Mouse (Mus musculus) neural tube, embryonic 10.5 days (tissue): ENCODE data around the gene Mamdc4.

ENCODE experiments used
- DNase-seq: peaks from one replicate; pipeline ENCODE4 v3.0.0-alpha.2; 2017; ENCODE audit warnings: low spot score; ENCODE audit errors: extremely low spot score

Gene Mamdc4

DNA sequence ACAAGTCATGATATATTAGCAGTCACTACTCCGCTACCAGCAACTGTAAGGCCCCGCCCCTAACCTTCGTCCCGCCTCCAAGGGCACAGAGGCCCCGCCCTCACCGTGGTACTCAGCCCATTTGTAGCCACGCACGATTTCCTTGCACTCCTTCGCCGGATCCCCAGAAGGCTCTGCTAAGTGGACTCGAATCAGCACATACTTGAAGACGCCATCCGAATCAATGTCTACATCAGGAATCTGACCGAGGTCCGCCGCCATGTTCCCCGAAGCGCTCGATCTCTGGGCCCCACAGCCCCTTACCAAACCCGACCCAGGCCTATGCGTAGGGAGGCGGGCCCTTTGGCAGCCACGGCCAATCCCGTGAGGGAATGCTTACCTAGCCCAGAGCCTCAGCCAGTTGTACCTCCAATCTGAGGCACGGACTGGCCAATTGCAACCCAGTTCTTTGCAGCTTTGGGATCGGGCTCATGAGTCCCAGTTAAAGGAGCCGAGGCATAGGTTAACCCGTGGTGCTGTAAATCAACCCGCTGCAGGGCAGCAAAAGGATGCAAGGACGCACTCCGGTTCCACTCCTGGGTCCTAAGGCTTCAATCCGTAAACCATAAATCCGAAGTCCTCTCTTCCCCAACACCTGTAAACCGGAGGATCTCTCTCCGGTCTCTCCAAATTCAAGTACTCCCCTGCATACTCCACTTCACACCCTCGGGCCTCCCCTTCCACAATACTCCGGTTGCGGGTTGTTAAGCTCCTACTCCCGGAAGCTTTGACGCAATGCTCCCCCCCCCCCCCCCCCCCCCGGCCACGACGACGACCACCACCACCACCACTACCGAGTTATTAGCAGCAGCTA lies at the start of gene Mamdc4, which contains the start of gene Phpt1:
Gene Mamdc4, minus strand, starts transcription at position 267 of the 853 bp plus-strand sequence.
Gene Phpt1, minus strand, starts transcription at position 646 of the 853 bp plus-strand sequence.
- DNase-seq, result peak; percentile 96

DNA sequence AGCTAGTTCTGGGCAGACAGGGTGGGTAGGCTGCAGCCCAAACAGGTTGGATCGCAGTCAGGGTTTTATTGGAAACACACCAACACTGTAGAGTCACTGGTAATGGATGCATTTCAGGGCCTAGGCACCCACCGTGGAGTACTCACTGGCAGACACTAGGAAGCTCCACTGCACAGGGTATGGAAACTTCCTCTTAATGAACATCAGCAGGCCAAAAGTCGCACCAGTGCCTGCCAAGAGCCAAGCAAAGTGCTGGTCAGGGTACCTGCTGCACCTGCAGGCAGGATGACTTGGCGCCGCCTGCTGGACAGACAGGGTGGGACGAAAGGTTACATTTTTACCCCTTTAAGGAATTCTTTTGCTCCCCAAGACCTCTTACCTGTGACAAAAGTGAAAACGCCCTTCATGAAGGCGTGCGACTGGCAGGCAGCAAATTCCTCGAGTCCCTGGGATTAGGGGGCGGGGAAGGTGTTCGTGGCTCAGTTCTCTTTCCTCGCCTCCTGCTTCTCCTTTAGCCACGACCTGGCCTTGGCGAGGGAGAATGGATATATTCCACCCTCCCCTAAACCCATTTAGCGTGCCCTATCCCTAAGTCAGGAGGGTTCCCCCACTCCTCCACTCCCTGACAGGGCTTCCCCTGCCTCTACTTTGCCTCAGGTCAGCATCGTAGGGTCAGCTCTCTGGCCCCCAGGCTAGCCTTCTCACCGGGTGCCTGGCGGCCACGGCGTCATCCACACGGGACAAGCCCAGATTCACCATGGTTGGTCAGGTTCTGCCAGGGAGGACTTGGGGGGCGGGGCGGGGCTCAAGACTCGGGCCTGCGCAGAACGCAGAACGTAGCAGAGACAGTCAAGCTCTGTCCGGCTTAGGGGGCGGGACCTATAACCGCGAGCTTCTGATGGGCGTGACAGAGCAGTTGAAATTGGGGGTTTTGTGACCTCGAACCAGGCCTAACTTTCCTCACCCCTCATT lies 46.9 kb upstream of the Mamdc4 start, which contains the start of gene Tmem141:
Gene Tmem141, minus strand, starts transcription at position 777 of the 972 bp plus-strand sequence.
- DNase-seq, result peak; percentile 76

DNA sequence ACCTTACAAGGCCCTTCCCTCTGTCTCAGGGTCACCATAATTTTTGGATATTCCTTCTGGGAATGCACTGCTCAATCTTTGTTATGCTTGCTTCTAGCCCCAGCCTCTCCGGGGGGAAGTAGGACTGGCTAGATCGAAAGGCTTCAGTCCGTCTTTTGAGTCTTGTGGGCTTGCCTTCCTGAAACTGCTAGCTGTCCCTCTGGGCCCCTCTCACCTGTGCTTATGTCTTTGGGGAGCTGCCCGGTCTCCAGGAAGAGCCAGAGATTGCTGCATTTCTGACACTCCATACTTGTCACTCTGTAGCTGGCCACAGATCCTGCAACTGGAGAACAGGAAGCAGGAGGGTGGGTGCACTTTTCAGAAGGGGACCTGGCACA lies 46.2 kb upstream of the Mamdc4 start:
- DNase-seq, result no peak

DNA sequence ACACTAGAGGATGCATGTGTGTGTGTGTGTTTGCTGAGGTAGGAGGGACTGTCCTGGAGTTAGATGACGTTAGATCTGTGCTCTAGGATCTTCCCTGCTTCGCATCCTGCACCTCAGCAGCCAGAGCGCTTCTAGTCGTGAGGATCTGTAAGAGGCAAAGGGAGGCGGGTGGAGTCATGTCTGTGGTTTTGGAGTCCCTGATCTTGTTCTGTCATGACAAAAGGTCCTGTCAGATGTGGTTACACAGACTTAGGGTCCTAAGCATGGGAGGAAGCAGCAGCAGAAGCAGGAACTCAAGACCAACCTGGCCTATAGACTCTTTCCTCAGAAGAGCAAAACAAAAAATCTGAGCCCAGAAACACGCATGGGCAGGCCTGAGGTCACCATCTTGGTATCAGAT lies 45.7 kb upstream of the Mamdc4 start:
- DNase-seq, result no peak

DNA sequence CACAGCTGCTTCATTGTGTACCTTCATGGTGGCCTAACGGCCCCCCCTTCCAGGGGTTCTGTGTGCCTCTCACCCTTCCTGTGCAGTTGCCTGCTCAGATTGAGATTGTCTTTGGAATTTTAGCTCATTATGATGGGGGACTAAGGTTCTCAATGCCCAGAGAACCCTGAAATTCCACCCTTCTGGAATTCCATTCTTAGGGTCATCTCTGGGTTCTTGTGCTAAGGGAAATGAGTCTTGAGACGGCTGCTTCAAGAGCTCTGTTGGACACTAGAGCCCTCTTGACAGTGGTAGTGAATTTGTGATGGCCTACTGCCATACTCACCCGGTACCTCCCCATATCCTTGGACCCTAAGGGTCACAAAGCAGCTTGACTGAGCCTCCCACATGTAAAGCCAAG lies 42.9 kb upstream of the Mamdc4 start, which contains the start of gene Ccdc183:
Gene Ccdc183, minus strand, starts transcription at position 101 of the 400 bp plus-strand sequence.
- no peak for DNase-seq

DNA sequence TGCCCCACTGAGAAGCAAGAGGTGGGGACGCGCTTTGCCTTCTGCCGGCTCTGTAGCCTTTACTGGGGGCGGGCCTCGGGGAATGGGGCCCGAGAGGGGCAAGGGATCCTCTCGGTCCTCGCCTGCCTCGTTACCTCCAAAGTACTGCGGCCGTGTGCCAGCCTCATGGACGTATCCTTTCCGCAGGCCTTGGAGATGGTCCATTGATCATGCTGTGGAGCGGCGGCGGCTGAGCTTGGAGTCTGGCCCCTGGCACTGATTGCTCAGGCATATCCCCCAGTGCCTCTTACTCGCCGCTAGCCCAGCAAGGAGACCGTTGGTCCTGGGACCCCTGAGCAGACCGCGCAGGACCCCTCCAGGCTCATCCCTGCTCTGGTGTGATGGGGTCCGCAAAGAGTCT lies 41.8 kb upstream of the Mamdc4 start:
- no peak for DNase-seq

DNA sequence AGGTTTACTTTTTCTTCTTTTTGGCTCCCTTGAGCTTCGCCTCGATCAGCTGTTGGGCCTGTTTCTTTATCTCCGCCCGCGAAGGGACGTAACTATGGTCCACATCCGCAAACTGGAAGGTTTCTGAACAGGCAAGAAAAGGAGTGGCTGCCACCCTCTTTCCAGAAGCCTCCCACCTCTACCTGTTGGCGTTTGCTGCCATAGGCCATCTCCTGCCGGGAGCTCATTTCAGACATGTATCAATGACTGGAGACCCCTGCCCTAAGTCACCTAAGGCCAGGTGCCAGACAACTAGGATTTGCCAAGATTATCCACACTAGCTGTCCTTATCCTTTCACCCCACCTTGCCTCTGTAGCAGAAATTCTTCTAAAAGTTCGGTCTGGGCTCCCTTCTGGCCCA lies 34.0 kb upstream of the Mamdc4 start:
- DNase-seq, result no peak

DNA sequence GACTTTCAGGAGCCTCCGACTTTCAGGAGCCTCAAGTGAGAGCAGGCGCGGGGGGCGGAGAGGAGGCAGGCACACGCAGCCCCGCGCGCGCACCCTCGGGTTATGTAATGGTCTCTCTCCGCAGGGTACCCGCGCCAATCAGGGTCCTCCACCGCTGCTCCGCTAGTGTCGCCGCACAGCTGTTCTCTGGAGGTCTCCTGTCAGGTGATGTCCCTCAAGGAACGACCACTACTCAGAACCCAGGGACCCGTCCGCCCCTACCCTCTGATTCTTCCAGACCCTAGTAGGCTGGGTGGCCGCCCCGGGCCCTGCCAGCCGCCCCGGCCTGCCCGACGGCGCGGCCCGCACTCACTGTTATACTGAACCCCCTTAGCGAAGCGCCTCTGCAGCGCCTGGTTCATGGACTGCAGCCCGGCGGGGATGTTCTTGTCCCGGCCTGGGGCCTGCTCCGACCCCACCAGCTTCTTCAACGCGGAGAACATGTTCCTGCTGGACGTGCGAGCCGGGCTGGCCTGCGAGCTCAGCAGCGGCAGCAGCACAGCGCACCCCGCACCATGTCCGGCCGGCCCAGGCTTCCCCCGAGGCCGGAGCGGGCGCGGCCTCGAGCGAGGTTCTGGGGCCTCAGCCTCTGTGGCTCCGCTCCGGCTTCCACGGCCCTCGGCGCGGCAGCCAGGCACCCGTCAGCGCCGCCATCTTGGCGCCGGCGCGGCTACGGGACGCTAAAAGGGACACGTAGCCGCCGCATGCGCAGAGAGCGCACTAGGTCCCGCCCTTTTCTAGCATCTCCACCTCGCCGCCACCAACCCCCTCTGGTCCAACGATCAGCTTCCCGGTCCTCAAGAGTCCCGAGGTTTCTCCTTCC lies 33.3 kb upstream of the Mamdc4 start, which contains the start of gene Rabl6:
Gene Rabl6, minus strand, starts transcription at position 761 of the 862 bp plus-strand sequence.
- DNase-seq, result peak; percentile 89

DNA sequence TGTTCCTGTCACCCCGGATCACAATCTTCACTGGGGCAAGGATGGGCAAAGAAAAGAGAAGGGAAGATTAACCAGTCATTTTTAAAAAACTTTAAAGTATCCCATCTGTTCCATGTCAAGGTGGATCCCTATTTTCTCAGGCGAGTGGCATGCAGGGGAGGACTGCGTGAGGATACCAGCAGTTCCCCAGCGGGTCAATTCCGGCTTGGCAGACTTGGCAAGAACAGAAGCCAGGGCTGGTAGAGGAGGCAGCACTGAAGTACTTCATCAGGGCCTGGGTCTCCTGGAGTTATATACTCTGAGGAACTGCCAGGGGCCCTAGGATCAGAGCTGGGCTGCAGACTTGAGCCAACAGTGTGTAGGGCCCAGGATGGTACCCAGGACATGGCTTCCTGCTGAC lies 27.9 kb upstream of the Mamdc4 start:
- no peak for DNase-seq

DNA sequence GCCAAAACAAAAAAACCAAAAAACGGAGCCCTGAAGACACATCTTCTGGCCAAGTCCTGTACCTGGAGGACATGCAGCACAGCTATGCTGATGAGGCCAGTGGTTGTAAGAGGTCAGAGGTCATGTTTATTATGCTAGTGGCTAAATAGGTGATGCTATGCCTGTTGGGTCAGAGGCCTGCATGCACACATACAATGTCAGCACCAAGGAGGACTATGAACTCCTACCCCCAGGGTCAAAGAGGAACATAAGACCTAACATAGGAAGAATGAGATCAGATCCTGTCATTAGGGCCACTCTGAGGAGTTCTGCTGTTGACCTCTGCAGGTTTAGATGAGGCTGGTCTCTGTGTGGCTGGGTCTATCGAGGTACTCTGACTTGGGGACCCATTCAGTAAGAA lies 25.4 kb upstream of the Mamdc4 start:
- DNase-seq, result no peak

DNA sequence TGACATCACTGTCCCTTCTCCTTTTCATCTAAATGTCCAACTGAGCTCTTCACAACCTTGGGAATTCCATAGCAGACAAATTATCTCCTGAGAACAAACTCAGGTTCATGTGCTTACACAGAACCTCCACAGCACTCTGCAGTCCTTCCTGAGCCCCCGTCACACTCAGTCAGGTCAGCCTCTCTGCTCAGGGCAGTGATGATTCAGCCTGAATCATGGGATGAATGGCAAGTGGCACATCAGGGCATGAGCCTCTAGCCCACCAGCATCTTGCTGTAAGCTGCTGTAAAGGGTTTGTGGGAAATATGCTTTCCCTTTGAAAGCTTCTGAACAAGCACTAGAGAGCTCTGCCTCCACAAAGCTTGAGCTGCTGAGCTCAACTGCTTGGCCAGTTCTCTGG lies 24.1 kb upstream of the Mamdc4 start:
- DNase-seq, result no peak

DNA sequence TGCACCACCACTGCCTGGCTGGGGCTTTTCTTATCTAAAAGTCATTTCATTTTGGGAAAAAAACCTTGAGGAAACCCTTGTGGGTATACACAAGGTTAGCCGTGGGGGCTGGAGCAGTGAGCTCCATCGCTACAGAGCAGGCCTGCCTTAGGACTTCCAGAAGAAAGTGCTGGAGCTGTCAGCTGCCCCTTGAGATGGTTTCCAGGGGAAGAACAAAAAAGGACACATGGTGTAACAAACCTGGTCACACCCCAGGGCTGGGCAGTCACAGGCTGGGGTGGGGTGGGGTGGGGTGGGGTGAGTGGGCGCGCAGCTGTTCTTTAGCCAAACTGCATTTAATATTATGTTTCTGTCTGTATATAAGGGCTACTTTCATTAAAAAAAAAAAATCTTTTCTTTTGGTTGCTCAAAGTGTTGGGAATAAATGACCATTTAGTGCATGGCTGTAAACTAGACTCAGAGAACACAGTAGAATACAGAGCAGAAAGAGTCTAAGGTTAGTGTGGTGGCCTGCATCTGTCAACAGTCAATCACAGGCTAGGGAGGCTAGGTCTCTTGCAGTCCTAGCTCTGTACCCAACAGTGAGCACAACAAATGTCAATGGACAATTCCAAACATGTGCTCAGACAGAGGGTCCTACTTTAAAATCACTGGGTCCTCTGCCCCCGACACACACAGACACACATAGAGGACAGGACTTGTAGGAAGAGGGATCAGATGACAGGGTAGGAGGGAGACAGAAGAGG lies 22.3 kb upstream of the Mamdc4 start:
- no peak for DNase-seq

DNA sequence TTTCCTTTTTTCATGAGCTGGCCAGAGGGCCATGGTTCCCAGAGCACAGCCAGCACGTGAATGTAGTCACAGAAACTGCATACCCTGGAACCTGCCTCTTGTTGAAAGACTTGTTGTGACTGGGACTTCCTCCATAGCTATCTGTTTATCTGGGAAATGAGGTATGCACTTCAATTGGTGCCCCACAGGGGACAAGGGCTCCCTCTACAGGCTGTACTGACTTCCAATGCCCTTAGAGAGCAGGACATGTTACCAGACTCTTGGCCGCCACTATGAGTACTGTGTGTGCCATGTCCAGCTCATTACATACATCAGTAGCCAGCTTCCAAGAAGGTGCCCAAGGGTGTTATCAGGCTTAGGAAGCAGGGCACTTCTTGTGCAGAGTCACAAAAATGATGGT lies 17.2 kb upstream of the Mamdc4 start:
- DNase-seq, result no peak

DNA sequence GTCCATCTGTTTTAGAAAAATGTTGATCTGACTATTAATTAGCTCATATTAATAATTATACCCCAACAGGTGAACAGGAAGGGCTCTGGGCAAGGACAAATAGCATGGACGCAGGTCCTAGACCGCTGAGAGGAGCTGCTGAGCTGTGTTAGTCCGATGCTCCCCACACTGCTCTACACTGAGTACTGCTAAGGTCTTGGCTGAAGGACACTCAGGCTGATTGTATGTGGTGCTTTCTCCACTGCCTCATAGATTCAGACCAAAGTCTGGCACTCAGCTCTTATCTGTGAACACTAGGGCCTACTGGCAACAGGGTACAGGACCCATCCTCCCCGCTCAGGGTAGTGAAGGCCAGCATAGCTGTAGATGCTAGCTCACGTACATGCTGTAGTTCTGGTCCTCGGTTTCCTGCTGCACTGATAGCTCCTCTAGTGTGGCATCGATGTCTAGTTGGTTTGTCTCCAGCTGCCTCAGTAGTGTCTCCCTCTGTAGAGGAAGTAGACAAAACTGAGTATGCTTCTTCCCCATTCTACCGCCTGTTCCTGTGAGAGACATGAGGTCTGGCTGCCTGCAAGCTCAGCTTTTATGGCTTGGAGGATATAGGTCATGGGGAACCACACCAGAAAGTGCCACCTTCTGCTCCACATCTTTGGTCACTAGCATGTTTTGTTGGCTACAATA lies 13.7 kb upstream of the Mamdc4 start:
- no peak for DNase-seq

DNA sequence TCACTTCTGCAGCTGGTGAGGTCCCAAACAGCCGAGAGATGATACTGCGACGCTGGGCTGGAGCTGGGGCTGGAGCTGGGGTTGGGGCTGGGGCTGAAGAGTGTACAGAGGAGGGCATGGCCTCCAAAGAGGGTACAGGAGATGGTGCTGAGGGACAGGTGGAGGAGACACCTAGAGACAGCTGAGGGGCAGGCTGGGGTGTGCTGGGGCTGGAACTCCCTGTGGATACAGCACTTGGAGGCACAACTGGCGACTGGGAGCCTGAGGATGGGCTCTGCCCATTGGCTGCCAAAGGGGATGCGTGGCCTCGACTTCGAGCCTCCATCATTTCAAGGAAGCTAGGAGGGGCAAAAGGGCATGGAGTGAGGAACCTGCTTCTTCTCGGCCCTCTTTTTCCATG lies 12.6 kb upstream of the Mamdc4 start:
- DNase-seq, result no peak

DNA sequence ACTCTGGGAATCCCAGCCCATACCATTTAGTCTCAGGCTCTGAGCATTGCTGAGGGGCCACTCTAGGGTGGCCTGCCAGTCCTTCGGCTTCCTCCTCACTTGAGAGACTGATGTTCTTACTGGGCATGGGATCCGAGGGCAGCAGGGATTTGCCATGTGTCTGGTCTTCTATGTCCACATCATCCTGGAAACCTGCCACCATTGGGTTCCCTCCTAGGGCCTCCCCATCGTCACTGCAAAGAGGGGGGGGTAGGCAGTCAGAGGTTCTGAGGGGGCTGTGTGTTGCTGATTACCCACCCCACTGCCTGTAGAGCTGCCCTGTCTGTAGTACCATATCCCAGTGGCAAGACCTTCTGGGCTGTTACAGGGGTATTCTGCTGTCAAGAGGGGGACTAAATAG lies 11.0 kb upstream of the Mamdc4 start:
- no peak for DNase-seq

DNA sequence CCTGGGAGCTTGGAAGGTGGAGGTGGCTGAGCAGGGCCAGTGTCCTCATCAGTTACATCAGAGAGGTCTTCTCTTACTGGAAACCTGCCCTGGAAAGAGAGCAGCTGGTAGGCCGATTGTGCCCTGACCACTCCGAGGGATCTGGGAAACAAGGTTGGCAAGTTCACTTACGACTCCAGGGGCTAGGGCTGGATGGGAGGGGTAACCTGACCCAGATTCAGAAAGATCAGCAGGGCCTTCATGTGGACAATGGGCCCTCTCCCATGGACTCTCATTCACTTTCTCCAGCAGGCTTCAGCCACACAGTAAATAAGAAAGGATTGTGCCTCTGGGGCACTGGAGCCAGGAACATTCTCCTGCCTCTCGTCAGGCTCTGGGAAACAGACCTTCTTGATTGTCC lies 10.2 kb upstream of the Mamdc4 start:
- no peak for DNase-seq

DNA sequence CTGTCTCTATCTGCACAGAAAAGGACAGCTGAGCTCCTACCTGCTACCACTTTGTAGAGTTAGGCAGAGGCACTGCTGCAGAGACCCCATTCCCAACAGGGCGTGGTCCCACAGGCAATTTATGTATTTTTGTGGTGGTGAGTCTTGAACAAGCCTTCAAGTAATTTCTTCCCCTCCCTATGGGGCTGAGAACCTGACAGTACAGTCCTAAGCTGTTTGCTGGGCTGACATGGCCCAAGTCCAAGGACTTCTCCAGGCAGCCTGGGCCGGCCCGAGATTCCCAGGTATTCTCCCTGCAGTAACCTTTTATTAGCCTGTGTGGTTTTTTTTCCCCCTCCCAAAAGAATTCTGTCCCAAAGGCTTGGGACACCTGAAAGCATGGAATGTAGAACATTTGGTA lies 9.5 kb upstream of the Mamdc4 start:
- DNase-seq, result no peak

DNA sequence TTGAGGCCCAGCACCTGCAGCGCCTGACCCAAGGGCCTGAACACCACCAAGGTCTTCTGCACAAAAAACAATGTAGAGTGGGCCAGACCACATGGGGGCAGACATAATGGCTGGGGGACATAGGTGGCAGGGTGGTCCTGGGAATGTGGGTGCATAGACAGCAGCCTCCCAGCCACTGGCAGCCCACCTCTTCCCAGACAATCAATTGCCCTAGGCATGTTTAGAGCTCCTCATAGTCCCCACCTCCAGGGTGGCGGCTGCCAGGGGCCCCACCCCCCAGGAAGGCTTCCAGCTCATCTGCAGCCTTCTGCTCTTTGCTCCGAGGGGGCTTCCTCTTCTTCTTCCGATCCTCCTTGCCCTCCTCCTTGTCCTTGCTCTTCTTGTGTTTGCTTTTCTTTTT lies 8.9 kb upstream of the Mamdc4 start:
- DNase-seq, result no peak

DNA sequence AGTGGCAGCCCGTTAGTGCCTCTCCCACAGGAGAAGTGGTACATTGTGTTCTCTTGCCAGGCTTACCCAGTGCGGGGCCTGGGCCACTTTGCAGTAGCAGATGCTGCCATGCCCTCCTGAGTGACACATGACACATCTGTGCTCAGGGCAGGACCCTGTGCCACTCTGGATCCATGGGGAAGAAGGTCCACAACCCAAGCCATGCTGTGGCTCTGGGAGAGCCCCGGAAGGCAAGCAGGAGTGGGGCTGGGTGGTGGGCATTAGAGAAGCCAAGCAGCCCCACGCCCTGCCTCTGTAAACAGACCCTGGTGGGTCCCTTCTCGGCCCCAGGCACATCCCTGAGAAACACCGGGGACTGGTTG lies 8.5 kb upstream of the Mamdc4 start:
- no peak for DNase-seq
